Comparison of ENCODE assay signal across 8 mouse cellular contexts in the genomic region with DNA sequence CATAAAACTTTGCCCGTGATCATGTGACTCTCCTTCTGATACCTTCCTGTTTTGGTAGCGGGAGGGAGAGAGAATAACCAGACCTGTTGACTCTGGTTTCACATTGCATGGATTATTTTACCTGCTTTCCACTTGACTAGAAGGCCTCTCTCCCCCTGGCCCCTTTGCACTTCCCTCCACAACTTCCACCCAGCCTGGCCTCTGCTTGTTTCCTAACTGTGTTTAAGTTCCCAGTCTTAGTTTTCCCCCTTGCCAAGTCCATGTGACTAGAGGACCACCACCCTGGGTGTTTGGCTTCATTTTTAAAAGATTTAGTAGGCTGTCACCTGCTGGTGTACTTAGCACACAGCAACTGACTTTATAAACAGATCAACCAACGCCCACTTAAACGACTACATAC. TPM values are rescaled to one million over a fixed set of nuclear protein-coding genes. Genes with fewer than 3 reads are reported as not detected.
DNase-seq lines count a peak whose midpoint lies in the region; ATAC-seq lines count a peak whose summit lies in the region.

No protein-coding gene starts in this region.

- no peak overlapping the region for H3K27ac ChIP-seq in heart, embryonic 15.5 days
- no peak overlapping the region for H3K27ac ChIP-seq in stomach, embryonic 14.5 days (ENCODE audit: low read length)

- H3K4me3 ChIP-seq in heart, embryonic 15.5 days: peak overlapping the region; percentile 73
- H3K4me3 ChIP-seq in stomach, embryonic 14.5 days (ENCODE audit: low read depth, low read length): no peak overlapping the region

- no peak overlapping the region for H3K9ac ChIP-seq in heart, embryonic 15.5 days
- H3K9ac ChIP-seq in stomach, embryonic 14.5 days (replicated peaks; ENCODE audit: low read depth, low read length): no peak overlapping the region

- H3K36me3 ChIP-seq in heart, embryonic 15.5 days: no peaks in the 10 kb centered on the region
- no peaks in the 10 kb centered on the region for H3K36me3 ChIP-seq in stomach, embryonic 14.5 days (ENCODE audit: control insufficient read depth, insufficient read depth, low read length)

- peaks cover 5% of the 10 kb centered on the region for H3K4me1 ChIP-seq in heart, embryonic 15.5 days (replicated peaks)
- H3K4me1 ChIP-seq in stomach, embryonic 14.5 days (ENCODE audit: control insufficient read depth, insufficient read depth, low read length): peaks cover 16% of the 10 kb centered on the region; the same call in 1 of the 2 replicates

- H3K4me2 ChIP-seq in heart, embryonic 15.5 days: peak overlapping the region; percentile 92
- peak overlapping the region; percentile 92 for H3K4me2 ChIP-seq in stomach, embryonic 14.5 days (replicated peaks; ENCODE audit: low read depth, low read length)

- no peaks in the 10 kb centered on the region for H3K9me3 ChIP-seq in heart, embryonic 15.5 days (replicated peaks)
- no peaks in the 10 kb centered on the region for H3K9me3 ChIP-seq in stomach, embryonic 14.5 days (ENCODE audit: control insufficient read depth, low read depth, low read length)

- WGBS in heart, embryonic 15.5 days: 33% methylated on average over 4 of the region's 4 CpGs
- WGBS in stomach, embryonic 14.5 days: 43% methylated on average over 4 of the region's 4 CpGs

- DNase-seq in layer of hippocampus, postnatal 14 days (ENCODE audit: low spot score in 2 of 2): peak; percentile 16 to 28
- DNase-seq in layer of hippocampus, adult 9-11 months: no peak
- peak; percentile 49 for DNase-seq in embryo, embryonic 11 days
- DNase-seq in kidney, postnatal 14 days: peak; percentile 42
- peak; percentile 69 for DNase-seq in lung, postnatal 36 days
- DNase-seq in urinary bladder, postnatal 36 days (ENCODE audit: low spot score in 2 of 2): no peak

- no peaks in the 10 kb centered on the region for H3K27me3 ChIP-seq in heart, embryonic 15.5 days
- H3K27me3 ChIP-seq in stomach, embryonic 14.5 days (ENCODE audit: control insufficient read depth, insufficient read depth, low read length): no peaks in the 10 kb centered on the region

- ATAC-seq in heart, embryonic 15.5 days (replicated peaks; ENCODE audit: insufficient number of reproducible peaks, insufficient read depth, low FRiP score, low read depth): no peak; the same call in 1 of the 2 replicates
- ATAC-seq in stomach, embryonic 14.5 days (ENCODE audit: insufficient number of reproducible peaks, insufficient read depth, low FRiP score, low read depth): peak; percentile 34; the same call in 1 of the 2 replicates

RNA-seq across cellular contexts. Expression of a gene that starts 1.9 kb away (rescaled TPM):
- total RNA-seq in layer of hippocampus, postnatal 14 days (2021): 10 to 100 TPM; 31.2 to 32.6 TPM
- polyA plus RNA-seq in heart, embryonic 15.5 days (2015; fragmentation: Nextera tagmentation; extraction: Ambion mirVana): 33.2 and 35.6 TPM in 2 replicates
- 28.5 and 29.0 TPM in 2 replicates for polyA plus RNA-seq in stomach, embryonic 14.5 days (2014; fragmentation: Nextera tagmentation; extraction: Ambion mirVana)

RNA-seq across cellular contexts. Expression of a gene that starts 11.4 kb away (rescaled TPM):
- total RNA-seq in layer of hippocampus, postnatal 14 days (2021): 100 to 1,000 TPM; 178 to 206 TPM
- 13.0 and 14.6 TPM in 2 replicates for polyA plus RNA-seq in heart, embryonic 15.5 days (2015; fragmentation: Nextera tagmentation; extraction: Ambion mirVana)
- 77.7 and 78.0 TPM in 2 replicates for polyA plus RNA-seq in stomach, embryonic 14.5 days (2014; fragmentation: Nextera tagmentation; extraction: Ambion mirVana)

Comparison
In these comparisons a context has a peak if more than half of its experiments do, and no peak if none do; other contexts are left out.
1. DNase-seq: peak in layer of hippocampus, postnatal 14 days (2 of 2), embryo, embryonic 11 days (single experiment), kidney, postnatal 14 days (single experiment) and lung, postnatal 36 days (single experiment); none in layer of hippocampus, adult 9-11 months (single experiment) and urinary bladder, postnatal 36 days (0 of 2).